Mouse (Mus musculus) heart, postnatal 36 days (tissue): ENCODE measurements around the gene Gm44503. TPM values are rescaled to one million over a fixed set of nuclear protein-coding genes. Genes with fewer than 3 reads are reported as not detected.

Source experiments
- DNase-seq, 2 experiments: peaks; one replicate each; pipeline ENCODE4 v3.0.0; 2021 to 2022
- intact Hi-C: fragments of 180-260 bp; cut with DNase I; formaldehyde crosslinking; loops from one replicate; pipeline ENCODE4 v1.15.1; 2025
- total RNA-seq, 2 experiments: library from RNA; stranded (reverse); gene quantifications; 2 replicates each; pipeline ENCODE4 v1.2.3; 2021

Gm44503 gene
- not detected for total RNA-seq

- DNase-seq = peak; percentile 64 to 66
- intact Hi-C loops = no loop called here
Measured at GRCm38 (mm10) chr9:72958521-72959450, at the start of gene Gm44503, which contains the start of gene Dyx1c1. Gene Gm44503, plus strand, starts transcription at chr9:72958852. Gene Dyx1c1, plus strand, starts transcription at chr9:72958785.

- DNase-seq = no peak
- intact Hi-C loops = no loop called here
Measured at GRCm38 (mm10) chr9:72911381-72911780, 47.3 kb upstream of the Gm44503 start.

- intact Hi-C loops = no loop called here
Measured at GRCm38 (mm10) chr9:72913551-72913950, 45.1 kb upstream of the Gm44503 start.

GRCm38 (mm10) chr9:72915728-72916127 lies 42.9 kb upstream of the Gm44503 start:
- no peak for DNase-seq
- intact Hi-C loops = no loop called here

More at GRCm38 (mm10) chr9:72913551-72913950, 45.1 kb upstream of the Gm44503 start:
- no peak for DNase-seq

GRCm38 (mm10) chr9:72923068-72923467 lies 35.6 kb upstream of the Gm44503 start:
- intact Hi-C loops = no loop called here

GRCm38 (mm10) chr9:72925021-72925934 lies 33.4 kb upstream of the Gm44503 start, which contains the start of gene Pygo1:
Gene Pygo1, plus strand, starts transcription at chr9:72925645.
- peak; percentile 50 to 70 for DNase-seq
- intact Hi-C loops = no loop called here

More at GRCm38 (mm10) chr9:72923068-72923467, 35.6 kb upstream of the Gm44503 start:
- DNase-seq = no peak

GRCm38 (mm10) chr9:72925935-72926258 lies 32.8 kb upstream of the Gm44503 start:
- intact Hi-C loops = no loop called here
- no peak for DNase-seq

GRCm38 (mm10) chr9:72931166-72931790 lies 27.4 kb upstream of the Gm44503 start:
- no peak for DNase-seq
- intact Hi-C loops = no loop called here

GRCm38 (mm10) chr9:72935309-72935708 lies 23.3 kb upstream of the Gm44503 start:
- no peak for DNase-seq
- intact Hi-C loops = no loop called here

GRCm38 (mm10) chr9:72936301-72936700 lies 22.4 kb upstream of the Gm44503 start:
- DNase-seq = no peak
- intact Hi-C loops = no loop called here

- DNase-seq = no peak
- intact Hi-C loops = no loop called here
Measured at GRCm38 (mm10) chr9:72943424-72943823, 15.2 kb upstream of the Gm44503 start.

GRCm38 (mm10) chr9:72944286-72944685 lies 14.4 kb upstream of the Gm44503 start:
- intact Hi-C loops = no loop called here
- DNase-seq = no peak

- no peak for DNase-seq
- intact Hi-C loops = no loop called here
Measured at GRCm38 (mm10) chr9:72947010-72947409, 11.6 kb upstream of the Gm44503 start.

- no peak for DNase-seq
- intact Hi-C loops = no loop called here
Measured at GRCm38 (mm10) chr9:72949572-72949971, 9.1 kb upstream of the Gm44503 start.

- no peak for DNase-seq
- intact Hi-C loops = no loop called here
Measured at GRCm38 (mm10) chr9:72954746-72955145, 3.9 kb upstream of the Gm44503 start.

GRCm38 (mm10) chr9:72955546-72955945 lies 3.1 kb upstream of the Gm44503 start:
- intact Hi-C loops = no loop called here
- peak; percentile 29 to 51 for DNase-seq

GRCm38 (mm10) chr9:72961346-72961745 lies 2.7 kb downstream of the Gm44503 start:
- DNase-seq = no peak
- intact Hi-C loops = no loop called here

- intact Hi-C loops = no loop called here
- no peak for DNase-seq
Measured at GRCm38 (mm10) chr9:72961959-72962358, 3.3 kb downstream of the Gm44503 start.

- DNase-seq = peak; percentile 12 to 19
- intact Hi-C loops = loop anchor here (2.0 kb wide), 2 partner anchors 76 to 122 kb away; partner anchors contain the start of gene Rab27a
Measured at GRCm38 (mm10) chr9:72968349-72969061, 9.9 kb downstream of the Gm44503 start.

- DNase-seq = no peak
- intact Hi-C loops = loop anchor here (2.0 kb wide), 2 partner anchors 75 to 121 kb away; partner anchors contain the start of gene Rab27a
Measured at GRCm38 (mm10) chr9:72969874-72970273, 11.2 kb downstream of the Gm44503 start.
